Mouse (Mus musculus) retina, postnatal 1 day (tissue): Measurements from ENCODE around the gene Unc45b.
A peak's percentile ranks its signal among the peaks of the same experiment; 100 is the strongest.
"Not testable (repeated sequence)": the region's sequence is repeated elsewhere in the genome, so short reads cannot be mapped to it uniquely, and the experiment has no call there.

ENCODE experiments used
- DNase-seq: peaks from one replicate; pipeline ENCODE4 v3.0.0-alpha.2; 2012

Gene Unc45b

GRCm38 (mm10) chr11:82899720-82900119 lies 10.6 kb upstream of the Unc45b start:
- no peak for DNase-seq

GRCm38 (mm10) chr11:82901606-82902310 lies 8.6 kb upstream of the Unc45b start:
- no peak for DNase-seq

GRCm38 (mm10) chr11:82904952-82905351 lies 5.4 kb upstream of the Unc45b start:
- DNase-seq, result no peak

GRCm38 (mm10) chr11:82905816-82906215 lies 4.5 kb upstream of the Unc45b start:
- DNase-seq, result no peak

GRCm38 (mm10) chr11:82907651-82908607 lies 2.4 kb upstream of the Unc45b start, which contains the start of gene Nle1:
Nle1 (minus strand) TSS chr11:82908411.
- peak; percentile 94 for DNase-seq

GRCm38 (mm10) chr11:82908608-82908989 lies 1.8 kb upstream of the Unc45b start:
- DNase-seq, result no peak

- DNase-seq, result no peak
Measured at GRCm38 (mm10) chr11:82910679-82911389, 484 bp downstream of the Unc45b start.

GRCm38 (mm10) chr11:82914711-82915352 lies 4.5 kb downstream of the Unc45b start:
- DNase-seq, result peak; percentile 85

- no peak for DNase-seq
Measured at GRCm38 (mm10) chr11:82920768-82921167, 10.4 kb downstream of the Unc45b start.

- DNase-seq, result peak; percentile 60
Measured at GRCm38 (mm10) chr11:82921691-82922090, 11.3 kb downstream of the Unc45b start.

GRCm38 (mm10) chr11:82923910-82924309 lies 13.6 kb downstream of the Unc45b start:
- not testable (repeated sequence) for DNase-seq

GRCm38 (mm10) chr11:82928897-82929632 lies 18.7 kb downstream of the Unc45b start:
- peak; percentile 39 for DNase-seq

- DNase-seq, result no peak
Measured at GRCm38 (mm10) chr11:82929633-82929950, 19.2 kb downstream of the Unc45b start.

- DNase-seq, result peak; percentile 51
Measured at GRCm38 (mm10) chr11:82930391-82930955, 20.1 kb downstream of the Unc45b start.

GRCm38 (mm10) chr11:82931161-82931560 lies 20.8 kb downstream of the Unc45b start:
- DNase-seq, result peak; percentile 34

- DNase-seq, result not testable (repeated sequence)
Measured at GRCm38 (mm10) chr11:82931671-82932450, 21.5 kb downstream of the Unc45b start.

- no peak for DNase-seq
Measured at GRCm38 (mm10) chr11:82933186-82933585, 22.8 kb downstream of the Unc45b start.

GRCm38 (mm10) chr11:82943336-82943735 lies 33.0 kb downstream of the Unc45b start:
- DNase-seq, result peak; percentile 39

GRCm38 (mm10) chr11:82945636-82946035 lies 35.3 kb downstream of the Unc45b start:
- DNase-seq, result no peak

GRCm38 (mm10) chr11:82947457-82947856 lies 37.1 kb downstream of the Unc45b start:
- no peak for DNase-seq

GRCm38 (mm10) chr11:82949036-82949435 lies 38.7 kb downstream of the Unc45b start:
- no peak for DNase-seq
